ENCODE assay signal across 29 mouse cellular contexts in the genomic region with DNA sequence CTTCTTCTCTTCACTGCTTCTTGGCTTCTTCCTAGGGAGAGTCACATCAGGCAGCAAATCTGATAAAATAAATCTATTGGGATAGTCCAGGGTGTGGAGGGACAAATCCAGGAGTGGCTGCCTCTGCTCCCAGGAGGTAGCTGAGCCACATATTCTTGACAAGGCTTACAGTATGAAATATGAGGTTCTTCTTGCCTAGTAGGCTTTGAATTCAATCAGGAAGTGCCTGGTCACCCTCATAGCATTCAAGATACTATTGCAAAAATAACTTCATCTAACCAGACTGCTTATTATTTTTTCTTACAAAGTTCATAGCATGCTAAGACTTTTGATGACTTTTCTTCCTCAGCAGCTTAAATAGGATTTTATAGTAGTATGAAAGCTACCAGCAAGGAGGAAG.
"Had no signal": no experiment of that assay in that cellular context is flagged by ENCODE, and none has a peak within 500 bp of the region (broad histone marks: within the 10 kb centered on the region; RNA-seq: fewer than 3 reads in every experiment).

No protein-coding gene starts in this region.

- ATAC-seq: liver, embryonic 12.5 days; liver, postnatal 0 days; lung, postnatal 0 days; midbrain, embryonic 13.5 days; midbrain, embryonic 15.5 days; midbrain, embryonic 16.5 days had no signal

- DNase-seq: left cerebral cortex, postnatal 4 days; liver; liver, embryonic 13.5 days; liver, postnatal 0 days; lung, adult 18-20 months; lung, adult 2 months; lung, embryonic 14.5 days; lung, postnatal 10 days; lung, postnatal 14 days; lung, postnatal 36 days; lung, postnatal 4 days; midbrain, embryonic 14.5 days had no signal

- H3K27ac ChIP-seq: limb, embryonic 10.5 days; limb, embryonic 12.5 days; limb, embryonic 13.5 days; limb, embryonic 15.5 days; liver, embryonic 12.5 days; liver, embryonic 13.5 days; liver, embryonic 14.5 days; liver, embryonic 15.5 days; lung, embryonic 15.5 days; macrophage; midbrain, embryonic 10.5 days; midbrain, embryonic 12.5 days; midbrain, embryonic 13.5 days; midbrain, embryonic 15.5 days had no signal

- H3K4me3 ChIP-seq: limb, embryonic 10.5 days; limb, embryonic 12.5 days; limb, embryonic 13.5 days; limb, embryonic 15.5 days; liver, embryonic 12.5 days; liver, embryonic 13.5 days; liver, embryonic 15.5 days; lung, embryonic 15.5 days; megakaryocyte, embryonic 14.5 days; midbrain, embryonic 10.5 days; midbrain, embryonic 12.5 days; midbrain, embryonic 13.5 days; midbrain, embryonic 15.5 days; myocyte had no signal
